Mouse (Mus musculus): ENCODE measurements around the gene Gm13271. TPM values are rescaled to one million over a fixed set of nuclear protein-coding genes. Genes with fewer than 3 reads are reported as not detected.
"Not testable (repeated sequence)": the region's sequence is repeated elsewhere in the genome, so short reads cannot be mapped to it uniquely, and the experiment has no call there.

Gene Gm13271
- polyA plus RNA-seq, 1 experiment from 2014 or later = not detected

DNA sequence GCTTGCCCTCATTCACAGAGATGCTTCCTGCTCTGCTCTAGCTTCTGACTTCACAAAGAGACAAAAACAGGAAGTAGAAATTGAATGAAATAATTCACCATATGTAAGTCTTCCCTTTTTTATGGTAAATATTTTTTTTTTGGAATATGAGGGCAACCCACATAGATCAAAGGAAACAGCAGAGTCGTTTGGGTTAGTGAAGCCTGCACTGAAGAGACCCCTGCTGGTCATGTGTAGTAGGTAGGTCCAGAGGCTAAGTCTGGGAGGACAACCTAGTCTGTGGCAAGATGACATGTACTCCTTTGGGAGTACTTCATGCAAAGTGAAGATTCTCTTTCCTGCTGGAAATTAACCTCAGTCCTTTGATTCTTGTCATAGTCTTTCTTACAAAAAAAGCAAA, 27.3 kb upstream of the Gm13271 start:
- Histone ChIP-seq H3K27ac (ENCODE audit: low read length) (no peak overlapping the region), H3K9me3 (ENCODE audit: low read length) (no peaks in the 10 kb centered on the region), H3K9ac (replicated peaks; ENCODE audit: low read length) (no peak overlapping the region), H3K4me1 (ENCODE audit: insufficient read depth, low read length) (no peaks in the 10 kb centered on the region), H3K27me3 (ENCODE audit: insufficient read depth, low read length) (no peaks in the 10 kb centered on the region), H3K4me3 (ENCODE audit: low read length) (no peak overlapping the region), H3K36me3 (ENCODE audit: insufficient read depth, low read length) (no peaks in the 10 kb centered on the region), H3K4me2 (replicated peaks; ENCODE audit: low read depth, low read length) (no peak overlapping the region)
- 0% methylated on average over 1 of the region's 1 CpGs for WGBS
- ATAC-seq (ENCODE audit: low FRiP score, low TSS enrichment) = peak; percentile 57; the same call in 1 of the 2 replicates

GRCm38 (mm10) chr4:88738480-88738879, 16.2 kb upstream of the Gm13271 start:
- no peak for ATAC-seq (ENCODE audit: low FRiP score, low TSS enrichment)

DNA sequence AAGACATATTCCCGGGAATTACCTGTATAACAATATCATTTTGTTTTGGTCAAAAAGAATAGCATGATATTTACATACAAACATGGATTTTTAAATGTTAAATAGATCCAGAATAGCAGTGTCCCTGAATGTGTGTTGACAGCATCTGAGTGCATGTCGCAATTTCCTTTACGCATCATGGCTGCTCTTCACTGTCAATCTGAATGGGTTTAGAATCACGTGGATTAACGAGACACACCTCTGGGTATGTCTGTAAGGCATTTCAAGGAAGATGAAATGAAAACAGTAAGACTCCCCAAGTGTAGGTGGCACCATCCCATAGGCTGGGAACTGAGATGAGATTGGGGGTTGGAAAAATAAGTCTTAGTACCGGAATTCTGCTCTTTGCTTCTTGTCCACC, 15.6 kb upstream of the Gm13271 start:
- H3K4me3 ChIP-seq (ENCODE audit: low read length) = no peak overlapping the region
- H3K9ac ChIP-seq (replicated peaks; ENCODE audit: low read length) = no peak overlapping the region
- WGBS = 87% methylated on average over 6 of the region's 6 CpGs
- no peak overlapping the region for H3K27ac ChIP-seq (ENCODE audit: low read length)
- H3K4me1 ChIP-seq (ENCODE audit: insufficient read depth, low read length) = no peaks in the 10 kb centered on the region
- H3K27me3 ChIP-seq (ENCODE audit: insufficient read depth, low read length) = no peaks in the 10 kb centered on the region
- no peak for ATAC-seq (ENCODE audit: low FRiP score, low TSS enrichment)
- H3K9me3 ChIP-seq (ENCODE audit: low read length) = no peaks in the 10 kb centered on the region
- no peak overlapping the region for H3K4me2 ChIP-seq (replicated peaks; ENCODE audit: low read depth, low read length)
- no peaks in the 10 kb centered on the region for H3K36me3 ChIP-seq (ENCODE audit: insufficient read depth, low read length)

More at GRCm38 (mm10) chr4:88738480-88738879, 16.2 kb upstream of the Gm13271 start:
- Histone ChIP-seq H3K9me3 (ENCODE audit: low read length) (no peaks in the 10 kb centered on the region), H3K4me1 (ENCODE audit: insufficient read depth, low read length) (no peaks in the 10 kb centered on the region), H3K27ac (ENCODE audit: low read length) (no peak overlapping the region), H3K27me3 (ENCODE audit: insufficient read depth, low read length) (no peaks in the 10 kb centered on the region), H3K4me2 (replicated peaks; ENCODE audit: low read depth, low read length) (no peak overlapping the region), H3K9ac (replicated peaks; ENCODE audit: low read length) (no peak overlapping the region), H3K4me3 (ENCODE audit: low read length) (no peak overlapping the region), H3K36me3 (ENCODE audit: insufficient read depth, low read length) (no peaks in the 10 kb centered on the region)
- WGBS = 5% methylated on average over 2 of the region's 2 CpGs

- no peaks in the 10 kb centered on the region for H3K9me3 ChIP-seq (ENCODE audit: low read length)
- no peak overlapping the region for H3K27ac ChIP-seq (ENCODE audit: low read length)
- H3K9ac ChIP-seq (replicated peaks; ENCODE audit: low read length) = no peak overlapping the region
- H3K36me3 ChIP-seq (ENCODE audit: insufficient read depth, low read length) = no peaks in the 10 kb centered on the region
- H3K4me3 ChIP-seq (ENCODE audit: low read length) = no peak overlapping the region
- H3K4me1 ChIP-seq (ENCODE audit: insufficient read depth, low read length) = no peaks in the 10 kb centered on the region
- H3K4me2 ChIP-seq (replicated peaks; ENCODE audit: low read depth, low read length) = no peak overlapping the region
- H3K27me3 ChIP-seq (ENCODE audit: insufficient read depth, low read length) = no peaks in the 10 kb centered on the region
- 80% methylated on average over 4 of the region's 4 CpGs for WGBS
- ATAC-seq (ENCODE audit: low FRiP score, low TSS enrichment) = no peak
Measured at GRCm38 (mm10) chr4:88741426-88741825, 13.2 kb upstream of the Gm13271 start.

DNA sequence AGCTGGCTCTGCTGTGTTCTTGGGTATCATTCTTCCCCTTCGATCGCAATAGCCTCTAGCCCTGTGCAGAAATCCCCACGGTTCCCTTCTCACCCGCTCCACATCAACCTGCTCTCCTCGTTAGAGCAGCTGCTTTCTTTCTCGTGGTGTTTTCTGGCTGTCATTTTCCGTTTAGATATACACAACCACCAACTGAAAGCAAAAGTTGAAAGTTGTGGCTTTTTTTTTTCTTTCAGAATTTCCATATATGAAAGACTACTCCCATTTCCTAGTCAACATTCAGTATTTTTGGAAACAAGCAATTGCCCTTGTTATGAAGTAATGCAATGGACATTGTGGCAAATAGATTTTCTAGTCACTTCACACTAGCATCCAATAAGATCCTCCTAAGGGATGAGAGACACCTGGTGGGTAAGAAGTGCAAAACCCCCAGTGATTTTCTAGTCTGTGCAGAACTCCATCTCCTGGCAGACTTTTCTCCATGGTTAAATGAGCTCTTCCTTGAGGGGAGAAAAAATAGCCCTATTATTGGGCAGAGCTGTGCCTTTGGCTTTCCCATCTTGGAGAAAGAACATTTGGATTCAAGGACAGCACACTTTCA, 11.8 kb upstream of the Gm13271 start:
- ATAC-seq (ENCODE audit: low FRiP score, low TSS enrichment) = no peak
- Histone ChIP-seq H3K9ac (replicated peaks; ENCODE audit: low read length) (no peak overlapping the region), H3K27ac (ENCODE audit: low read length) (no peak overlapping the region), H3K27me3 (ENCODE audit: insufficient read depth, low read length) (no peaks in the 10 kb centered on the region), H3K36me3 (ENCODE audit: insufficient read depth, low read length) (no peaks in the 10 kb centered on the region), H3K4me2 (replicated peaks; ENCODE audit: low read depth, low read length) (no peak overlapping the region), H3K4me3 (ENCODE audit: low read length) (no peak overlapping the region), H3K9me3 (ENCODE audit: low read length) (no peaks in the 10 kb centered on the region), H3K4me1 (ENCODE audit: insufficient read depth, low read length) (no peaks in the 10 kb centered on the region)
- WGBS = 76% methylated on average over 7 of the region's 7 CpGs

DNA sequence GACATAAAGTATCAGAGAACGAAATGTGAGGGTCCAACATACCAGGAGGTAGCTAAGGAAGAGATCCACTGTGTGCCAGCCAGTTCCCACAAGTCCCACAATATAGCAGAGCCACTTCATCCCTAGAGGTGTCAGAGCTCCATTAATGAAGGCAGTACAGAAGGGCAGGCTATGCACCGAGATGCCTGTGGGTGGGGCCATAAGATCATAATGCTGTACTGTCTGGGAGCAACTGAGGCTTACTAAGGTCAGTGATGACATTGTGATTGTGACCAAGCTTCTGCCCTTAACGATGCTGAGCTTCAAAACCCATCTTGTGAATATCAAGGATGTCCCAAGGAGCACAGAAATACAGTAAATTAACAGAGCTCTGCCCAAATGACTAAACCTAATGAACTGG, 10.5 kb upstream of the Gm13271 start:
- Histone ChIP-seq H3K27ac (ENCODE audit: low read length) (no peak overlapping the region), H3K27me3 (ENCODE audit: insufficient read depth, low read length) (no peaks in the 10 kb centered on the region), H3K4me1 (ENCODE audit: insufficient read depth, low read length) (no peaks in the 10 kb centered on the region), H3K4me2 (replicated peaks; ENCODE audit: low read depth, low read length) (no peak overlapping the region), H3K9me3 (ENCODE audit: low read length) (no peaks in the 10 kb centered on the region), H3K9ac (replicated peaks; ENCODE audit: low read length) (no peak overlapping the region), H3K4me3 (ENCODE audit: low read length) (no peak overlapping the region), H3K36me3 (ENCODE audit: insufficient read depth, low read length) (no peaks in the 10 kb centered on the region)
- 58% methylated on average over 3 of the region's 3 CpGs for WGBS
- no peak for ATAC-seq (ENCODE audit: low FRiP score, low TSS enrichment)

DNA sequence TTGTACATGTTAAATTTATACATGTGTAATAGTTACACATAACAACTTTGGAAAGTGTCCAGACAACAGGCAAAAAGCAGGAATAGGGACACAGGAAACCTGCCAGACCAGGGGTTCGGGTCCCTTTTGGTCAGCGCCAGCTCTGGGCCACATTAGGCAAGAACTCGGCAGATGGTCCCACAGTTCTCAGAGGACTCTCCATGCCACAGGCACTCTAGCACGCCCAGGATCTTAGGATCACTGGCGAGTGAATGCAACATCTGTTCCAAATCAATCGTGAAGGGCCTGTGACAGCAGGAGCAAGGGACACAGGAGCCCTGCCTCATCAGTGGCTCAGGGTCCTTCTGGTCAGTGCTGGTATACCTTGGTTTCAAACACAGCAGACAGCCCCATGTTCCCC, 4.7 kb upstream of the Gm13271 start:
- H3K36me3 ChIP-seq (ENCODE audit: insufficient read depth, low read length) = no peaks in the 10 kb centered on the region
- no peaks in the 10 kb centered on the region for H3K4me1 ChIP-seq (ENCODE audit: insufficient read depth, low read length)
- H3K9ac ChIP-seq (replicated peaks; ENCODE audit: low read length) = no peak overlapping the region
- no peak overlapping the region for H3K27ac ChIP-seq (ENCODE audit: low read length)
- H3K9me3 ChIP-seq (ENCODE audit: low read length) = no peaks in the 10 kb centered on the region
- no peaks in the 10 kb centered on the region for H3K27me3 ChIP-seq (ENCODE audit: insufficient read depth, low read length)
- no peak overlapping the region for H3K4me3 ChIP-seq (ENCODE audit: low read length)
- 50% methylated on average over 6 of the region's 6 CpGs for WGBS
- no peak for ATAC-seq (ENCODE audit: low FRiP score, low TSS enrichment)
- no peak overlapping the region for H3K4me2 ChIP-seq (replicated peaks; ENCODE audit: low read depth, low read length)

- H3K4me1 ChIP-seq (ENCODE audit: insufficient read depth, low read length); H3K9me3 ChIP-seq (ENCODE audit: low read length); H3K27me3 ChIP-seq (ENCODE audit: insufficient read depth, low read length); ATAC-seq (ENCODE audit: low FRiP score, low TSS enrichment); H3K36me3 ChIP-seq (ENCODE audit: insufficient read depth, low read length): not testable (repeated sequence)
- Histone ChIP-seq H3K9ac (replicated peaks; ENCODE audit: low read length) (peak overlapping the region; percentile 76), H3K4me3 (ENCODE audit: low read length) (peak overlapping the region; percentile 57), H3K27ac (ENCODE audit: low read length) (peak overlapping the region; percentile 97), H3K4me2 (replicated peaks; ENCODE audit: low read depth, low read length) (peak overlapping the region; percentile 77)
- WGBS = 9% methylated on average over 27 of the region's 31 CpGs
Measured at GRCm38 (mm10) chr4:88756581-88757513, 2.2 kb downstream of the Gm13271 start.

- under 1% methylated on average over 11 of the region's 21 CpGs for WGBS
- not testable (repeated sequence) for H3K9me3 ChIP-seq (ENCODE audit: low read length); H3K36me3 ChIP-seq (ENCODE audit: insufficient read depth, low read length); H3K27me3 ChIP-seq (ENCODE audit: insufficient read depth, low read length); H3K4me1 ChIP-seq (ENCODE audit: insufficient read depth, low read length)
- Histone ChIP-seq H3K4me2 (replicated peaks; ENCODE audit: low read depth, low read length) (peak overlapping the region; percentile 77), H3K27ac (ENCODE audit: low read length) (peak overlapping the region; percentile 97), H3K4me3 (ENCODE audit: low read length) (peak overlapping the region; percentile 57), H3K9ac (replicated peaks; ENCODE audit: low read length) (peak overlapping the region; percentile 76)
- peak; percentile 100 for ATAC-seq (ENCODE audit: low FRiP score, low TSS enrichment)
Measured at GRCm38 (mm10) chr4:88757628-88758031, 3.0 kb downstream of the Gm13271 start.

GRCm38 (mm10) chr4:88758751-88759150, 4.1 kb downstream of the Gm13271 start:
- H3K27me3 ChIP-seq (ENCODE audit: insufficient read depth, low read length); H3K4me3 ChIP-seq (ENCODE audit: low read length); H3K9me3 ChIP-seq (ENCODE audit: low read length); H3K27ac ChIP-seq (ENCODE audit: low read length); H3K36me3 ChIP-seq (ENCODE audit: insufficient read depth, low read length); H3K9ac ChIP-seq (replicated peaks; ENCODE audit: low read length); H3K4me1 ChIP-seq (ENCODE audit: insufficient read depth, low read length); ATAC-seq (ENCODE audit: low FRiP score, low TSS enrichment); H3K4me2 ChIP-seq (replicated peaks; ENCODE audit: low read depth, low read length): not testable (repeated sequence)
- 78% methylated on average over 8 of the region's 9 CpGs for WGBS

Data from kidney, embryonic 16.5 days (tissue).